In genomic region chr5:53370272-53370671, GRCm38 (mm10) we compare ENCODE assay signal across 24 mouse cellular contexts.
"Had no signal": no experiment of that assay in that cellular context is flagged by ENCODE, and none has a peak within 500 bp of the region (broad histone marks: within the 10 kb centered on the region; RNA-seq: fewer than 3 reads in every experiment).

No protein-coding gene starts in this region.

- ATAC-seq: hindbrain, postnatal 0 days; intestine, embryonic 16.5 days had no signal

- H3K9me3 ChIP-seq: heart, embryonic 10.5 days; hindbrain, embryonic 13.5 days; hindbrain, embryonic 15.5 days; kidney, embryonic 15.5 days; limb, embryonic 15.5 days had no signal

- H3K4me3 ChIP-seq: gastrocnemius, adult 2 months; heart, embryonic 10.5 days; heart, embryonic 12.5 days; hindbrain, embryonic 13.5 days; hindbrain, embryonic 15.5 days; kidney, embryonic 15.5 days; limb, embryonic 13.5 days; limb, embryonic 15.5 days had no signal

- H3K4me2 ChIP-seq: heart, embryonic 12.5 days; hindbrain, embryonic 13.5 days; hindbrain, embryonic 15.5 days; kidney, embryonic 15.5 days; limb, embryonic 13.5 days; limb, embryonic 15.5 days had no signal

- H3K27me3 ChIP-seq: hindbrain, embryonic 13.5 days; hindbrain, embryonic 15.5 days; kidney, embryonic 15.5 days; limb, embryonic 15.5 days had no signal

- H3K27ac ChIP-seq: gastrocnemius, adult 2 months; heart, embryonic 10.5 days; hindbrain, embryonic 13.5 days; hindbrain, embryonic 15.5 days; hindbrain, postnatal 0 days; kidney, embryonic 15.5 days; kidney, postnatal 0 days; limb, embryonic 13.5 days; limb, embryonic 15.5 days had no signal

- H3K4me1 ChIP-seq: heart, embryonic 10.5 days; heart, embryonic 12.5 days; hindbrain, embryonic 13.5 days; hindbrain, embryonic 15.5 days; kidney, embryonic 15.5 days had no signal

- DNase-seq: gastrocnemius, adult 2 months; gastrocnemius, postnatal 10 days; gastrocnemius, postnatal 25 days; heart, adult 18-20 months; heart, postnatal 14 days; heart, postnatal 36 days; kidney, adult 11 months; kidney, adult 2 months; kidney, adult 9 months; kidney, postnatal 14 days; kidney, postnatal 36 days; layer of hippocampus, adult 9-11 months; layer of hippocampus, postnatal 36 days; left cerebral cortex, postnatal 4 days had no signal

- H3K9ac ChIP-seq: heart, embryonic 12.5 days; hindbrain, embryonic 13.5 days; hindbrain, embryonic 15.5 days; kidney, embryonic 15.5 days; limb, embryonic 13.5 days; limb, embryonic 15.5 days had no signal

- H3K36me3 ChIP-seq: heart, embryonic 10.5 days; heart, embryonic 12.5 days; hindbrain, embryonic 13.5 days; hindbrain, embryonic 15.5 days; kidney, embryonic 15.5 days; limb, embryonic 13.5 days; limb, embryonic 15.5 days had no signal
